Mouse (Mus musculus) retina, postnatal 1 day (tissue): ENCODE measurements at regions not wholly inside any gene's neighbourhood (a gene's known extent, or its start where the extent isn't known, plus 50 kb on each side); places are given as distances from the start of the nearest gene placed in this dataset.
"Not testable (repeated sequence)": the region's sequence is repeated elsewhere in the genome, so short reads cannot be mapped to it uniquely, and the experiment has no call there.

Experiments
- DNase-seq: peaks from one replicate; pipeline ENCODE4 v3.0.0-alpha.2; 2012

- DNase-seq = no peak
Observed at GRCm38 (mm10) chr17:55186361-55186760, 258.8 kb upstream of the St6gal2 start.

GRCm38 (mm10) chr17:55186826-55187225 is 258.4 kb upstream of the St6gal2 start:
- no peak for DNase-seq

GRCm38 (mm10) chr17:55206585-55206984 is 238.6 kb upstream of the St6gal2 start:
- no peak for DNase-seq

- not testable (repeated sequence) for DNase-seq
Observed at GRCm38 (mm10) chr17:55218176-55219099, 226.7 kb upstream of the St6gal2 start.

GRCm38 (mm10) chr17:55224058-55224457 is 221.1 kb upstream of the St6gal2 start:
- DNase-seq = no peak

- DNase-seq = no peak
Observed at GRCm38 (mm10) chr17:55234262-55234661, 210.9 kb upstream of the St6gal2 start.

GRCm38 (mm10) chr17:55262638-55263037 is 182.5 kb upstream of the St6gal2 start:
- DNase-seq = no peak

- DNase-seq = no peak
Observed at GRCm38 (mm10) chr17:55276541-55276940, 168.6 kb upstream of the St6gal2 start.

GRCm38 (mm10) chr17:55281276-55281675 is 163.9 kb upstream of the St6gal2 start:
- no peak for DNase-seq

GRCm38 (mm10) chr17:55288589-55288988 is 156.6 kb upstream of the St6gal2 start:
- no peak for DNase-seq

GRCm38 (mm10) chr17:55292656-55293055 is 152.5 kb upstream of the St6gal2 start:
- no peak for DNase-seq

GRCm38 (mm10) chr17:55296701-55297100 is 148.5 kb upstream of the St6gal2 start:
- no peak for DNase-seq

GRCm38 (mm10) chr17:55298852-55299251 is 146.3 kb upstream of the St6gal2 start:
- DNase-seq = no peak

- no peak for DNase-seq
Observed at GRCm38 (mm10) chr17:55320959-55321358, 124.2 kb upstream of the St6gal2 start.

- DNase-seq = no peak
Observed at GRCm38 (mm10) chr17:55359305-55359704, 85.9 kb upstream of the St6gal2 start.

- no peak for DNase-seq
Observed at GRCm38 (mm10) chr17:55367064-55367463, 78.1 kb upstream of the St6gal2 start.

GRCm38 (mm10) chr17:55367464-55368207 is 77.5 kb upstream of the St6gal2 start:
- peak; percentile 92 for DNase-seq
